Mouse (Mus musculus) frontal cortex, postnatal 25 days (tissue): ENCODE data around the gene Mphosph9.
"Not testable (repeated sequence)": the region's sequence is repeated elsewhere in the genome, so short reads cannot be mapped to it uniquely, and the experiment has no call there.

Source experiments
- DNase-seq, 2 experiments: peaks; one replicate each; pipeline ENCODE4 v3.0.0; 2022; ENCODE audit warnings: low spot score in 2 of 2

The Mphosph9 gene

DNA sequence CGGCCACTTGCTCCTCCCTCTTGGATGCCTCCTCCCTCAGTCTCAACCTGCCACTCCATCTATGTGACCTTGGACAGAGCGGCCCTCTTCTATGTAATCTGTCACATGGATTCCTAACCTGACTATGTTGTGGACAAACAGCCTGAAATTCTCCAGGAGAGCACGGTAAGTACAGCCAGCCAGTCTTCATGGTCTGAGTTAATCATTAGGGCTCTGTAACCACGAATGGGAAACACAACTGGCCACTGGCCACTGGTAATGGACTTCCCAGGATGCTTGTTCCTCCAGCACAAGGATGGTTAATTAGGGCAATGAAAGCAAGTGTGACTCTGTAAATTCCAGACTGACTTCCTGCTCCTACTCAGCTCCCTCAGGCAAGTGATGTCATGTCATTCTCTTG, 91.6 kb downstream of the Mphosph9 start:
- DNase-seq = no peak

GRCm38 (mm10) chr5:124234778-124235177, 93.0 kb downstream of the Mphosph9 start:
- no peak for DNase-seq

DNA sequence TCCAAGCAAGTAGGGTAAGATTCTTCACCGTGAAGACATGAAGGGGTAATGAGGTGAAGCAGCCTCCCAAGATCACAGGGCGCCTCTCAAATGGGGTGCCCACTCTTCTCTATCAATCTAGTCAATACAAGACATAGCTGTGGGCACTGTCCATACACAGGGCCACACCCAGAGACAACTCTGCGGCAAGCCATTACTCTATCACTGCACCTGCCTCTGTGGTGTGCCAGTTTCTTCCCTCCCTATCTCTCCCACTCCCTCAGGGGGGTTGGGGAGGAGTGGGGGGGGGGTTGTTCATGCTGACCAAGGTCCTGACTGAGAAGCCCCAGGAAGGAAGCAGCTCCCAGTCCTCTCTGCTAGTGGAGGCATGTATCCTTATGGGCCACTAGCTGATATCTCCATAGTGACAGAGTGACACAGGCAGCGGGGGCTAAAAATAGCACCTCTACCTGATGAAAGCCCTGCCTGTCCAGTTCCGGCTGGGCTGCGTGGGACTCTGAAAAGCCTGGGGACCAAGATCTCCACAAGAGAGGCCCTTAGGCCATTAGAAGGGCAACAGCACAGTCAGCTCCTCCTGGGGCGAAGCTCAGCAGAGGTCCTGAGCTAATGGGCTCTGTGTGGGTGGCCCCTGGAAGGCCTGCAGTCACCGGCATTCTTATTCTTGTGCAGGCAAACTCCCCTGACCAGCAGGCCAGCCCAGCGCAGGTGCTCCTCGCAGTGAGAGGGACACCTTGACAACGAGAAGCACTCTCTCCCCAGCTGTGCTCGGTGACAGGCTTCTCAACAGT, 93.7 kb downstream of the Mphosph9 start:
- DNase-seq = no peak

DNA sequence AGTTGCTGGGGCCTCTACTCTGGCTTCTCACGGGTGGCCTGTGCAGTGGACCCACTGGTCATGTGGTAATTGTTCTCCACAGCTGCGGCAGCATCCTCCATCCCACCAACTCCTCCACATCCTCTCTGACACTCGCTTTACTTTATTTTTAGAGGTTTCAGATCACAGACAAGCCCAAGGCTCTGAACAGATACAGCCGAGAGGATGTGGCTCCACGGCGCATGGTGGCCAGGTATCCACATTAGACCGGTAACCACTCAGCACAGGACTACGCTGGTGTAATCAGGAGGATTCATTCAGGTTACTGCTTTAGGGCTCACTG, 94.7 kb downstream of the Mphosph9 start:
- DNase-seq = no peak

- no peak for DNase-seq
These were observed 95.2 kb downstream of the Mphosph9 start for GRCm38 (mm10) chr5:124232360-124233143.

GRCm38 (mm10) chr5:124230461-124230860, 97.3 kb downstream of the Mphosph9 start:
- DNase-seq = no peak

- DNase-seq = no peak
These were observed 100.6 kb downstream of the Mphosph9 start for GRCm38 (mm10) chr5:124227193-124227592.

- DNase-seq = no peak
These were observed 101.3 kb downstream of the Mphosph9 start for GRCm38 (mm10) chr5:124226494-124226893.

GRCm38 (mm10) chr5:124225891-124226290, 101.9 kb downstream of the Mphosph9 start:
- DNase-seq = no peak

GRCm38 (mm10) chr5:124224321-124225092, 103.3 kb downstream of the Mphosph9 start:
- no peak for DNase-seq

- DNase-seq = no peak
These were observed 104.2 kb downstream of the Mphosph9 start for GRCm38 (mm10) chr5:124223574-124223973.

GRCm38 (mm10) chr5:124222696-124223095, 105.1 kb downstream of the Mphosph9 start:
- DNase-seq = no peak

- DNase-seq = no peak
These were observed 106.1 kb downstream of the Mphosph9 start for GRCm38 (mm10) chr5:124221736-124222040.

GRCm38 (mm10) chr5:124221037-124221735, 106.6 kb downstream of the Mphosph9 start:
- DNase-seq = peak; percentile 63 to 68

DNA sequence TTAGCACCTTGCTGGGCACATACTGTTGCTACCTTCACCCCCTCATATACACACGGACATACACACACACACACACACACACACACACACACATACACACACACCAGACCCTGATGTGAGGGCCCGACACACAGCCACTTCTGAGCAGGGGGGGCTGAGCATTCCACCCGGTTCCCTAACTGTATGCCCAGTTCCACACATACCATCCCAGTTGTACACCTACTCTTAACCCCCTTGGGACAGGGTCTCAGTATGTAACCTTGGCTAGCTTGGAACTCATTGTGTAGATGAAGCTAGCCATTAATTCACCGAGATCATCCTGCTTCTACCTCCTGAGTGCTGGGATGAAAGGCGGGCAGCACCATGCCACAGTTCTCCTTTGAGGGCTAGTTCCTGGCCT, 107.2 kb downstream of the Mphosph9 start:
- no peak for DNase-seq

DNA sequence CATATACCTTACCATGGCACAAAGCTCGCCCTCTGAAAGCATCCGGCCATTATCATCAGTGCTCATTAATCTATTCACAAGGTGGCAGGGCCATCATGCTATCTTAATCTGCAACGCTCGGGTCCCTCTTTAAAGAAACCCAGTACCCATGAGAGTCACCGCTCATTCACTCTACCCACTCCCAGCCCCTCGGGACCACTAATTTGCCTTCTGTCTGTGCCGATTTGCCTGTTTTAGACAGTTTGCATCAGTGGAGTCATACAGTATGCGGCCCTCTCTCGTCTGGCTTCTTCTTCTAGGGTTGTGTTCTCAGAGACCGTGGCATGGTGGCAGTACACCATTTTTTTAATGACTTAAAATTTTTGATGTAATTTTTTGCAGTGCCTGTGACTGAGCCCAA, 108.3 kb downstream of the Mphosph9 start:
- no peak for DNase-seq

- DNase-seq = no peak
These were observed 108.8 kb downstream of the Mphosph9 start for GRCm38 (mm10) chr5:124218986-124219385.

DNA sequence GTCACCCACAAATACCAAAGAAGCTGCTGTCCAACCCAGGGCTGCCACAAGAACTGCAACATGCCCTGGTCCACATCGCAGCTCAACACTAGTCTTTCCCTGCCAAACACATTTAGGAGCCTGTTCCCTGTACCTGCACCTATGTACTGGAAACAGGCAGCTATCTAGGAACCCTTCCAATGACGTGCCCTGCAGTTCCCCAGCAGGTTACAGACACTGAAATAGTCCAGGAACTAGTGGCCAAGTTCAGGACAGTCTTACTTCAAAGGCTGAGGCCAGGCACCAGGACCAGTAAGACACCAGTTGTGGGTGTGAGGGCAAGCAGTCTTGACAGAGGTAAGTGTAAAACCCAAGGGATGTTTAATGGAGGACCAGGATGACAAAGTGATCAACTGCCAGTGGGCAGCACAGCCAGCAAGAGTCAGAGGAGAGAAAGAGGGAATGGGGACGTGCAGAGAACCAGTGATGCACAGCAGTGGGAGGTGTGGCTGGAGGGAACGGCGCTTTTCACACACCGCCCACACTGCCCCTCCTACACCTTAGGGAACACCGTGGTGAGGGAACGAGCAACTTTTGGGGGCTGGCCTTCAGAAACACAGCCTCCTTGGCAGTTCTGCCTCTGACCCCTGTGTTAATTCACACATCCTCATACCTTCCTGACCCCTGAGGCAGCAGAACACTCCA, 110.1 kb downstream of the Mphosph9 start:
- DNase-seq = peak in 1 of 2 experiments; percentile 64

DNA sequence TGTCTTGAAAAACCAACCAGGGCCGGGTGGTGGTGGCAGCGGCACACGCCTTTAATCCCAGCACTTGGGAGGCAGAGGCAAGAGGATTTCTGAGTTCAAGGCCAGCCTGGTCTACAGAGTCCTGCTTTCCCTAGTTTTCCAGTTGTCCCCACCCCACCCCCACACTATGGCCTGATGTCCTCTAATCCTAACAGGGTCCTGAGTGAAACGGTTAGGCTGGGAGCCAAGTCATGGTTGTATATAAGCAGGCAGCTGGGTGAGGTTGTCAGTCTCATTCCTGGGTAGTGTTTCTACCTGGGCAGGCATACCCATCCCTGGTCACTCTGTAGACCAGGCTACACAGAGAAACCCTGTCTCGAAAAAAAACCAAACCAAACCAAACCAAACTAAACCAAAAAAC, 110.7 kb downstream of the Mphosph9 start:
- not testable (repeated sequence) for DNase-seq

DNA sequence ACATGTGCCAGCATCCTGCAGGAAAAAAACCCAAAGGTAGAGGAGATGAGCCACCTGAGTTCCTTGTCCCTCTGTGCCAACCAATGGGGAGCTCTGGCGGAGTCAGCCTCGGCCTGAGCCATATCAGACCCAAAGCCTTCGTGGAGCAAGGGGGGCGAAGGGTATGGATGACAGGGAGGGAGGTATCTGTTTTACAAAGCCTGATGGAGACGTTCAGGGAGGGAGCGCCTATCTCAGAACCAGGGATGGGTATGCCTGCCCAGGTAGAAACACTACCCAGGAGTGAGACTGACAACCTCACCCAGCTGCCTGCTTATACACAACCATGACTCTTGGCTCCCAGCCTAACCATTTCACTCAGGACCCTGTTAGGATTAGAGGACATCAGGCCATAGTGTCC, 111.4 kb downstream of the Mphosph9 start:
- DNase-seq = no peak

GRCm38 (mm10) chr5:124215647-124216046, 112.1 kb downstream of the Mphosph9 start:
- DNase-seq = no peak
